Mouse (Mus musculus): ENCODE data around the gene Cbx7. TPM values are rescaled to one million over a fixed set of nuclear protein-coding genes. Genes with fewer than 3 reads are reported as not detected.
A peak's percentile ranks its signal among the peaks of the same experiment; 100 is the strongest.

The Cbx7 gene
- polyA plus RNA-seq, 1 experiment from 2014 or later, result 8.9 TPM

DNA sequence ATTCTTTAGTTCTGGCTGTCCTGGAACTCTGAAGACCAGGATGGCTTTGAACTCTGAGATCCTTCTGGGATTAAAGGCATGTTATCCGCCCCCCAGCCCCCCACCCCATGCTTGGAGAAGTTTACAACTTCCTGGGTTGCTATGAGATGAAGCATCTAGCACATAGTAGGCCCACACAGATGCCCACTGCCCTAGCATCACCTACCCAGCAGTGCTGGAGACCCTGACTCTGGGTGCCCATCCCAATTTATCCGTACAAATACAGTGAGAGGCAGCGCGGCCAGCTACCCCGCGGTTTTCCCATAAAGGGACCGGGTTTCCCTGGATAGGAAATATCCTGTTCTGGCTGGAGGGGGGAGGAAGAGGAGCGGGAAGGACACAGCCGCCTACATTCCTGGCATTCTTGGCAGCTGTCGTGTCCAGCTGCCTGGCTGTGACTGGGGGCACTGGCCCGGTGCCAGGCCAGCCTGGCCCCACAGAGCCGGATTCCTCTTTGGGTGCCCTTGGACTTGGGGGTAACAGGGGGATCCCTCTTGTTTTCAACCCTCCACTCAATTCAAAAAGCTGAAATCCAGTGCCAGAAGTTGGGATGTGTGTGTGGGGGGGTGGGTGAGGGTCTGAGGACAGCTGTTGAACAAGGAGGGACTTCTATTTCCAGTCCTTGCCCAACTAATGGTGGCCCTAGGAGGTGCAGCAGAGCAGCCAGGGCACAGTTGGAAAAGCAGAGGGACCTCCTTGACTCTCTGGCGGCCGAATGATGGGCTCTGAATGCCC lies 19.0 kb downstream of the Cbx7 start:
- peak; percentile 43 for DNase-seq (ENCODE audit: low read depth, low spot score)
- TF ChIP-seq CTCF (IDR thresholded peaks at IDR 0.05), result no peak
- in situ Hi-C loops (cut with MboI; ENCODE audit: low pct_unique_long_range_greater_than_20kb), result loop anchor here (5.0 kb wide), 1 partner anchor 40 kb away; no protein-coding TSS in a partner anchor
- POLR2A ChIA-PET, result interaction anchor here (0.7 to 5.0 kb wide), 9 partner anchors 48 to 129 kb away, joined by 3 to 71 read pairs (median 5); partner anchors contain the start of gene Pdgfb
- peak; percentile 19 for ATAC-seq
- CTCF ChIA-PET, result interaction anchor here (0.8 to 15.7 kb wide), 6 partner anchors 40 to 125 kb away, joined by 3 to 226 read pairs (median 6); no protein-coding TSS in a partner anchor
- H3K27me3 ChIP-seq, result no peaks in the 10 kb centered on the region

DNA sequence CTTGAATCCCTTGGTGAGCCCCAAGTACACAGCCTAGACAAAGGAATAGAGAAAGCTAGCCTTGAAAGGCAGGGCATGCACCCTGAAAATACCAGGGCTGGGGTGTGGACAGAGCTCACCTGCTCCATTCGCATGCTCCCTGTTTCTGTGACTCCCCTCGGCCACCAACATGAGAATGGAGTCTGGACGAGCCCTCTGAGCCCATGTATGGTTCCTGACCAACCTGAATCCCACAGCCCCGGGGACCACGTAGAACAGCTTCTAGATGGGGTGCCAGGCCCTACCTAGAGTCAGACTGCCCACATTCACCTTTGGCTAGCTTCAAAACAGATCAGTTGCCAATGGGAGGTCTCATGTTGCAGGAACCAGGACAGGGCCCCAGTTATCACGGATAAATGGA lies 19.7 kb downstream of the Cbx7 start:
- ATAC-seq, result no peak
- no peak for TF ChIP-seq CTCF (IDR thresholded peaks at IDR 0.05)
- no peak for DNase-seq (ENCODE audit: low read depth, low spot score)
- POLR2A ChIA-PET, result interaction anchor here (0.6 to 5.0 kb wide), 11 partner anchors 49 to 130 kb away, joined by 3 to 71 read pairs (median 5); partner anchors contain the start of gene Pdgfb
- no peaks in the 10 kb centered on the region for H3K27me3 ChIP-seq
- in situ Hi-C loops (cut with MboI; ENCODE audit: low pct_unique_long_range_greater_than_20kb), result loop anchor here (5.0 kb wide), 1 partner anchor 41 kb away; no protein-coding TSS in a partner anchor
- CTCF ChIA-PET, result interaction anchor here (0.8 to 15.7 kb wide), 7 partner anchors 10 to 126 kb away, joined by 3 to 226 read pairs (median 7); no protein-coding TSS in a partner anchor

DNA sequence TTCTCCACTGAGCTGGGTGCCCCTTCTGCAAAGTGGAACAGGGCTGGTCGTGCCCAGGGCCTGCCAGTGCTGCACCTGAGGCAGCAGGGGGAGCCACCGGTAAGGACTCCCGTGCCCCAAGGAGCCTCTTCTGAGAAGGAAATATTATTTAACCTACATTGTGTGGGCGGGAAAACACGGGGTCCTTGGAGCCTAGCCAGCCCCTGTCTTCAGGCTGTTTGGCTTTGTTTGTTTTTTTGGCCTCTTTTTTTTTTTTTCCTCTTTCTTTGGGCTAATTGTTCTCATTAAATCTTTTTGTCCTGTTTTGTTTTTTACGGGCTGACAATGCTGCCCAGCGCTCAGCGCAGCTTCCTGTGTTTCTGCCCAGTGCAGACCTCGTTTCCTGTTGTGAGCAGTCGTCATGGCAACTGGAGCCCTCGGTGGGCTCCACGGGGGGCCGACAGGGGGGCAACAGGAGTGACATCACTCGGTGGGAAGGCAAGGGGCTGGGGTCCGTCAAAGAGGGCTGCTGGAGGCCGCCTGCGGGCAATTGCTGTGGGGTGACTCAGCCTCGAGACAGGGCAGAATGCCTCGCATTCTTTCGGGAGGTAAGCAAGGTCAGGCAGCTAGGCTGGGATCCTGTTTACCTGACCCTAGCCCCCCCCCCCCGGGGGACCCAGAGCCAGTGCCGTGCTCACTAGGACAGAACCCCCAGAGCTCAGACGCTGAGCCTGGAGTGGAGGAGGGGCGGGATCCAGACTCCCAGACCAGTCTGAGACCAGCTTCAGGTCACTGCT lies 20.5 kb downstream of the Cbx7 start:
- ChIA-PET POLR2A (interaction anchor here (0.6 to 5.0 kb wide), 11 partner anchors 32 to 715 kb away, joined by 3 to 71 read pairs (median 5); partner anchors contain the start of gene Pdgfb), CTCF (interaction anchor here (1.1 to 15.7 kb wide), 8 partner anchors 10 to 126 kb away, joined by 3 to 226 read pairs (median 6); no protein-coding TSS in a partner anchor)
- ATAC-seq, result peak; percentile 61
- DNase-seq (ENCODE audit: low read depth, low spot score), result peak; percentile 81
- TF ChIP-seq CTCF (IDR thresholded peaks at IDR 0.05), result no peak
- no peaks in the 10 kb centered on the region for H3K27me3 ChIP-seq
- in situ Hi-C loops (cut with MboI; ENCODE audit: low pct_unique_long_range_greater_than_20kb), result loop anchor here (5.0 kb wide), 1 partner anchor 42 kb away; no protein-coding TSS in a partner anchor

DNA sequence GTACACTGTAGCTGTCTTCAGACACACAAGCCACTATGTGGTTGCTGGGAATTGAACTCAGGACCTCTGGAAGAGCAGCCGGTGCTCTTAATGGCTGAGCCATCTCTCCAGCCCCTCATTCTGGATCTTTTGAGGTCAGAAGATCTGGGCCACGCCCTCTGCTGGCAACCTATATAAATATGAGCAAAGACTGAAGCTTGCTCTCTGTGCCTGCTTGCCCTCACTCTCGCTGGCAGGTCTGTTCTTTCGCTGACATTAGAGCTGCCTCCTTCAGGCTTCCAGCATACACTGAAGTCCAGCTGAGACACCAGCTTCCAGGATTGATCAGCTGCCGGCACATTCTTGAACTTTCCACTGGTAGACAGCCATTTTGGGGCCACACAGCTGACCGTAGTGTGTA lies 23.2 kb downstream of the Cbx7 start:
- ATAC-seq (no peak), DNase-seq (ENCODE audit: low read depth, low spot score) (no peak)
- in situ Hi-C loops (cut with MboI; ENCODE audit: low pct_unique_long_range_greater_than_20kb), result loop anchor here (5.0 kb wide), 3 partner anchors 65 to 275 kb away; partner anchors contain the start of gene Pdgfb
- POLR2A ChIA-PET, result interaction anchor here (0.9 to 1.1 kb wide), 2 partner anchors 130 to 134 kb away, joined by 5 to 8 read pairs; no protein-coding TSS in a partner anchor
- no peak for TF ChIP-seq CTCF (IDR thresholded peaks at IDR 0.05)
- CTCF ChIA-PET, result interaction anchor here (0.8 to 15.7 kb wide), 5 partner anchors 67 to 136 kb away, joined by 3 to 226 read pairs (median 5); partner anchors contain the start of gene Pdgfb
- no peaks in the 10 kb centered on the region for H3K27me3 ChIP-seq

DNA sequence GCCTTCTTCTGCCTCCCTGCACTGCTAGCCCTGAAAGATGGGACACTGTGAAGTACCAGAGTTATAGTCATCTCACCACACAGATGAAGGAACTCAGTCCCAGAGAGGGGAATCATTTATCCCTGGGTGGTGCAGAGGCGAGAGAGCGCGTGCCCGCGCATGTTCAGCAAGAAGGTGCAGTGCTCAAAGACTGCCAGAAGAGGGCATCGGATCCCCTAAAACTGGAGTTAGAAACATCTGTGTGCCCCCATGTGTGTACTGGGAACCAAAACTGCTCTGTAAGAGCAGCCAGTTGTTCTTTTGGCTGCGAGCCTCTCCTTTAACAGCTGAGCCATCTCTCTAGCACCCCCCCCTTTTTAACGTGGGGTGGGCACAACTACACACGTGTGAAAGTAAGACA lies 24.1 kb downstream of the Cbx7 start:
- POLR2A ChIA-PET, result no interaction called here
- CTCF ChIA-PET, result interaction anchor here (0.8 to 15.7 kb wide), 8 partner anchors 10 to 137 kb away, joined by 3 to 226 read pairs (median 4); no protein-coding TSS in a partner anchor
- ATAC-seq (no peak), DNase-seq (ENCODE audit: low read depth, low spot score) (no peak)
- in situ Hi-C loops (cut with MboI; ENCODE audit: low pct_unique_long_range_greater_than_20kb), result loop anchor here (5.0 kb wide), 3 partner anchors 66 to 276 kb away; partner anchors contain the start of gene Pdgfb
- TF ChIP-seq CTCF (IDR thresholded peaks at IDR 0.05), result no peak
- H3K27me3 ChIP-seq, result no peaks in the 10 kb centered on the region

DNA sequence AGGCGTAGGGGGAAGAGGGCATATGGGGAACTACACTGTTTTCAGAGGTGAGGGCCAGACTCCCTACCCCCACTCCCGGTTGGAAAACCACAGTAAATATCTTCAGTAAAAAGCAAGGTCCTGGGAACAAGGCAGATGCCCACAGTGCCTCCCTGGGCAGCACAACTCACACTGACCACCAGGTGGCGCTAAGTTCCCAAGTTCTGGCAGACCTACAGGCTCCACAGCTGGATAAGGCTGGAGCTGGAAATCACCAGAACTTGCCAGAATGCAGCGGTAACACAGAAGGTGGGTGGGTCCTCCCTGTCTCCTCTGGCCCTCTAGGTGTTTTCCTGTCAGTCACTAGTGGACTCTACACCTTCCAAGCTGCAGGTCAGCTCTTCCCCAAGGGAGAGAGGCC lies 24.9 kb downstream of the Cbx7 start:
- CTCF ChIA-PET, result interaction anchor here (0.8 to 15.7 kb wide), 10 partner anchors 9 to 143 kb away, joined by 3 to 226 read pairs (median 4); no protein-coding TSS in a partner anchor
- no peak for TF ChIP-seq CTCF (IDR thresholded peaks at IDR 0.05)
- in situ Hi-C loops (cut with MboI; ENCODE audit: low pct_unique_long_range_greater_than_20kb), result loop anchor here (5.0 kb wide), 3 partner anchors 66 to 276 kb away; partner anchors contain the start of gene Pdgfb
- DNase-seq (ENCODE audit: low read depth, low spot score), result peak; percentile 56
- ATAC-seq, result peak; percentile 48
- POLR2A ChIA-PET, result interaction anchor here (0.7 kb wide), 1 partner anchor 129 kb away, joined by 3 read pairs; no protein-coding TSS in a partner anchor
- no peaks in the 10 kb centered on the region for H3K27me3 ChIP-seq

DNA sequence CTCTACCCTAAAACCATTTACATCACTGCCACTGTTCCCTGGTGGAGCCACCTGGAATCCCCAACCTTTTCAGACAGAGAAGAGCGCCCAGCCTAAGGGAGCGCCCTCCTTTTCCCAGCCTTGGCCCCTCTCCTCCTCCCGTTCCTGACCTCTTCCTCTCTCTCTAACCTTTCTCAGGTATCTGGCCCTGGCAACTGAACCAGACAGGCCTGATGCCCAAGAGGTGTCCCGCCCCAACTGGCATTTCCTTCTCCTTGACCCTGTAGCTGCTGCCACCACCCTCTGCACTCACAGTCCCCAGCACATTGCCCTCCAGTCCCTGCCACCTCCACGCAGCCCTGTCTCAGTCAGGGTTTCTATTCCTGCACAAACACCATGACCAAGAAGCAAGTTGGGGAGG lies 26.0 kb downstream of the Cbx7 start:
- TF ChIP-seq CTCF (IDR thresholded peaks at IDR 0.05), result no peak
- in situ Hi-C loops (cut with MboI; ENCODE audit: low pct_unique_long_range_greater_than_20kb), result loop anchor here (5.0 kb wide), 3 partner anchors 67 to 277 kb away; partner anchors contain the start of gene Pdgfb
- ATAC-seq, result no peak

DNA sequence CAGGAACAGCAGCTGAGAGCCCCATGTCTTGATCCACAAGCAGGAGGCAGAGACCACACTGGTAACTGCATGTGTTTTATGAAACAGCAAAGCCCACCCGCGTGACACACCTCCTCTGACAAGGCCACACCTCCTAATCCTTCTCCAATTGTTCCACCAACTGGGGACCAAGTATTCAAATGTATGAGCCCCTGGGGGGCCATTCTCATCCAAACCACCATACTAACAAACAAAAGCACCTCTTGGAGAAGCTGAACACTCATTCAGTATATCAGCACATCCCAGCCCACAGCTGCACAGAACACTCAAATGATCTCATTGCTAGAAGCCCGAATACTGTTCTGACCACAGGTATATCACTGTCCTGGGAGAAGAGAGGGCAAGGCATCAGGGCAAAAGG lies 27.3 kb downstream of the Cbx7 start:
- ATAC-seq, result no peak
- CTCF ChIA-PET, result interaction anchor here (15.7 kb wide), 1 partner anchor 133 kb away, joined by 226 read pairs; no protein-coding TSS in a partner anchor
- TF ChIP-seq CTCF (IDR thresholded peaks at IDR 0.05), result no peak
- H3K27me3 ChIP-seq, result no peaks in the 10 kb centered on the region
- in situ Hi-C loops (cut with MboI; ENCODE audit: low pct_unique_long_range_greater_than_20kb), result no loop called here
- no peak for DNase-seq (ENCODE audit: low read depth, low spot score)
- POLR2A ChIA-PET, result interaction anchor here (1.1 kb wide), 1 partner anchor 132 kb away, joined by 5 read pairs; no protein-coding TSS in a partner anchor

More for the DNA sequence above, 26.0 kb downstream of the Cbx7 start:
- DNase-seq (ENCODE audit: low read depth, low spot score), result no peak
- CTCF ChIA-PET, result interaction anchor here (0.6 to 15.7 kb wide), 5 partner anchors 30 to 144 kb away, joined by 3 to 226 read pairs (median 6); no protein-coding TSS in a partner anchor
- POLR2A ChIA-PET, result interaction anchor here (0.7 to 1.1 kb wide), 2 partner anchors 11 to 131 kb away, joined by 3 to 5 read pairs; no protein-coding TSS in a partner anchor
- H3K27me3 ChIP-seq, result no peaks in the 10 kb centered on the region

DNA sequence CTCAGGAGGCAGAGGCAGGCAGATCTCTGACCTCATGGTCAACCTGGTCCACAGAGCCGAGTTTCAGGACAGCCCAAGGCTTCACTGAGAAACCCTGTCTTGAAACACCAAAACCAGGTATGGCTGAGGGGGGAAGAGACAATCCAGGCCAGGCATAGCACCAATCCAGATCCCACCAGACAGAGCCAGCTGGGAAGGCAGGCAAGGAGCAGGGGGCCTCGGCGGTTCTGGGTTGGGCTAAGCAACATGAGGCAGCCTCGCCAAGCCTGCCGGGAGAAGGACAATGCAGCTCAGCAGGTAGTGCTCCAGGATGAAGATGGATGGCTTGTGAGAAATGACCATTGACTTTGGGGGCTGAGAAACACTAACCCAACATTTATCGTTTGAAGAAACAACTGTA lies 28.4 kb downstream of the Cbx7 start:
- TF ChIP-seq CTCF (IDR thresholded peaks at IDR 0.05), result no peak
- CTCF ChIA-PET, result interaction anchor here (1.0 to 15.7 kb wide), 3 partner anchors 113 to 134 kb away, joined by 4 to 226 read pairs (median 7); no protein-coding TSS in a partner anchor
- ATAC-seq, result no peak
- POLR2A ChIA-PET, result interaction anchor here (1.1 to 1.2 kb wide), 2 partner anchors 69 to 139 kb away, joined by 3 read pairs; no protein-coding TSS in a partner anchor
- no peak for DNase-seq (ENCODE audit: low read depth, low spot score)
- in situ Hi-C loops (cut with MboI; ENCODE audit: low pct_unique_long_range_greater_than_20kb), result no loop called here
- H3K27me3 ChIP-seq, result no peaks in the 10 kb centered on the region

All from Patski (cell line).